ENCODE assay signal across 24 mouse cellular contexts in genomic region chr2:173393324-173393592, GRCm38 (mm10).
"Had no signal": no experiment of that assay in that cellular context is flagged by ENCODE, and none has a peak within 500 bp of the region (broad histone marks: within the 10 kb centered on the region; RNA-seq: fewer than 3 reads in every experiment).

No protein-coding gene starts in this region.

- H3K27ac ChIP-seq: heart, embryonic 10.5 days; hindbrain, embryonic 10.5 days; hindbrain, embryonic 12.5 days; hindbrain, embryonic 14.5 days; intestine, embryonic 15.5 days; kidney, embryonic 15.5 days; layer of hippocampus, adult 2 months; left cerebral cortex, adult 2 months; limb, embryonic 10.5 days; limb, embryonic 12.5 days; liver, embryonic 13.5 days had no signal

- H3K4me2 ChIP-seq: heart, embryonic 12.5 days; hindbrain, embryonic 12.5 days; hindbrain, embryonic 14.5 days; intestine, embryonic 15.5 days; kidney, embryonic 15.5 days; limb, embryonic 12.5 days; liver, embryonic 11.5 days; liver, embryonic 13.5 days had no signal

- H3K4me3 ChIP-seq: heart, embryonic 10.5 days; heart, embryonic 12.5 days; hindbrain, embryonic 10.5 days; hindbrain, embryonic 12.5 days; intestine, embryonic 15.5 days; kidney, embryonic 15.5 days; layer of hippocampus, adult 2 months; left cerebral cortex, adult 2 months; limb, embryonic 10.5 days; limb, embryonic 12.5 days; liver, embryonic 13.5 days had no signal

- H3K36me3 ChIP-seq: heart, embryonic 10.5 days; heart, embryonic 12.5 days; hindbrain, embryonic 10.5 days; hindbrain, embryonic 12.5 days; intestine, embryonic 15.5 days; kidney, embryonic 15.5 days; limb, embryonic 10.5 days; limb, embryonic 12.5 days; liver, embryonic 13.5 days had no signal

- H3K4me1 ChIP-seq: heart, embryonic 12.5 days; liver, embryonic 13.5 days had no signal

- H3K27me3 ChIP-seq: heart, embryonic 12.5 days; hindbrain, embryonic 12.5 days; intestine, embryonic 15.5 days; kidney, embryonic 15.5 days; limb, embryonic 12.5 days; liver, embryonic 13.5 days had no signal

- DNase-seq: forebrain, postnatal 0 days; gastrocnemius, postnatal 14 days; gastrocnemius, postnatal 36 days; heart, adult 18-20 months; heart, postnatal 10 days; heart, postnatal 4 days; kidney, adult 8-10 months; kidney, postnatal 10 days; liver; liver, embryonic 13.5 days had no signal

- ATAC-seq: forebrain, postnatal 0 days; inflammation-experienced regulatory T-cells, adult 6 months; intestine, embryonic 15.5 days; intestine, postnatal 0 days had no signal

- H3K9ac ChIP-seq: forebrain, postnatal 0 days; heart, embryonic 12.5 days; hindbrain, embryonic 12.5 days; hindbrain, embryonic 14.5 days; intestine, embryonic 15.5 days; kidney, embryonic 15.5 days; limb, embryonic 12.5 days; liver, embryonic 13.5 days had no signal

- H3K9me3 ChIP-seq: heart, embryonic 10.5 days; intestine, embryonic 15.5 days; kidney, embryonic 15.5 days; liver, embryonic 13.5 days had no signal
